In genomic region chr7:37837883-37838282, GRCm38 (mm10) we compare ENCODE assay signal across 22 mouse cellular contexts.
DNase-seq lines count a peak whose midpoint lies in the region; ATAC-seq and TF ChIP-seq lines count a peak whose summit lies in the region.
"Had no signal": no experiment of that assay in that cellular context is flagged by ENCODE, and none has a peak within 500 bp of the region (broad histone marks: within the 10 kb centered on the region; RNA-seq: fewer than 3 reads in every experiment).

No protein-coding gene starts in this region.

- no peaks in the 10 kb centered on the region for H3K9me3 ChIP-seq in lung, postnatal 0 days (ENCODE audit: low read length)
- no peaks in the 10 kb centered on the region for H3K9me3 ChIP-seq in heart, embryonic 12.5 days (replicated peaks)
- no peaks in the 10 kb centered on the region for H3K9me3 ChIP-seq in midbrain, embryonic 11.5 days (ENCODE audit: control insufficient read depth, low read length)
- H3K9me3 ChIP-seq: embryonic facial prominence, embryonic 12.5 days; limb, embryonic 13.5 days; midbrain, embryonic 13.5 days had no signal

- H3K9ac ChIP-seq in lung, postnatal 0 days (replicated peaks; ENCODE audit: low read depth) = no peak overlapping the region
- no peak overlapping the region for H3K9ac ChIP-seq in heart, embryonic 12.5 days
- no peak overlapping the region for H3K9ac ChIP-seq in midbrain, embryonic 11.5 days (ENCODE audit: low read length)
- H3K9ac ChIP-seq: embryonic facial prominence, embryonic 12.5 days; limb, embryonic 13.5 days; liver, embryonic 14.5 days; midbrain, embryonic 13.5 days had no signal

- DNase-seq in lung, postnatal 0 days (ENCODE audit: low spot score) = peak; percentile 9
- no peak for DNase-seq in lung, postnatal 4 days
- DNase-seq in heart, adult 18-20 months = peak; percentile 30 to 36
- peak; percentile 13 for DNase-seq in skeletal muscle tissue, adult 2 months (ENCODE audit: low read depth, low spot score)
- no peak for DNase-seq in gastrocnemius, postnatal 25 days
- DNase-seq in midbrain, embryonic 11.5 days (ENCODE audit: low spot score, missing footprints) = no peak
- DNase-seq: adrenal gland, adult 8-10 months; cerebellum, adult 18-20 months; gastrocnemius, postnatal 36 days; kidney, adult 8-10 months; kidney, postnatal 36 days; layer of hippocampus, adult 9-11 months; lung, postnatal 14 days; retina, postnatal 1 day had no signal

- ATAC-seq in lung, postnatal 0 days = peak; percentile 52
- peak; percentile 59; the same call in 1 of the 2 replicates for ATAC-seq in heart, embryonic 12.5 days (ENCODE audit: insufficient number of reproducible peaks, low FRiP score)
- ATAC-seq in midbrain, embryonic 11.5 days (ENCODE audit: low FRiP score) = no peak
- ATAC-seq: CD4-positive, CD25-positive, alpha-beta regulatory T cell, adult 4 months; inflammation-experienced regulatory T-cells, adult 6 months; midbrain, embryonic 13.5 days had no signal

- H3K27ac ChIP-seq in lung, postnatal 0 days (ENCODE audit: low read length) = no peak overlapping the region
- H3K27ac ChIP-seq in heart, embryonic 12.5 days (ENCODE audit: poor library complexity, severe bottlenecking) = peak overlapping the region; percentile 80
- no peak overlapping the region for H3K27ac ChIP-seq in midbrain, embryonic 11.5 days (ENCODE audit: low read depth, low read length)
- H3K27ac ChIP-seq: embryonic facial prominence, embryonic 12.5 days; limb, embryonic 13.5 days; liver, embryonic 14.5 days; midbrain, embryonic 13.5 days had no signal

- H3K36me3 ChIP-seq in lung, postnatal 0 days (ENCODE audit: insufficient read depth, low read length) = no peaks in the 10 kb centered on the region
- H3K36me3 ChIP-seq in heart, embryonic 12.5 days = no peaks in the 10 kb centered on the region
- no peaks in the 10 kb centered on the region for H3K36me3 ChIP-seq in midbrain, embryonic 11.5 days (ENCODE audit: control insufficient read depth, insufficient read depth, low read length)
- H3K36me3 ChIP-seq: embryonic facial prominence, embryonic 12.5 days; G1E; limb, embryonic 13.5 days; midbrain, embryonic 13.5 days had no signal

- no peaks in the 10 kb centered on the region for H3K27me3 ChIP-seq in lung, postnatal 0 days (replicated peaks; ENCODE audit: insufficient read depth, low read length)
- no peaks in the 10 kb centered on the region for H3K27me3 ChIP-seq in heart, embryonic 12.5 days (replicated peaks)
- H3K27me3 ChIP-seq in midbrain, embryonic 11.5 days (ENCODE audit: control insufficient read depth, insufficient read depth, low read length) = no peaks in the 10 kb centered on the region
- H3K27me3 ChIP-seq: embryonic facial prominence, embryonic 12.5 days; limb, embryonic 13.5 days had no signal

- 63% methylated on average over 5 of the region's 5 CpGs for WGBS in lung, postnatal 0 days
- WGBS in heart, embryonic 12.5 days = 46% methylated on average over 5 of the region's 5 CpGs
- WGBS in midbrain, embryonic 11.5 days = 91% methylated on average over 5 of the region's 5 CpGs

- no peak for TF ChIP-seq CTCF in lung, postnatal 0 days (IDR thresholded peaks at IDR 0.05)

- no peaks in the 10 kb centered on the region for H3K4me1 ChIP-seq in lung, postnatal 0 days (ENCODE audit: insufficient read depth, low read depth, low read length)
- H3K4me1 ChIP-seq in heart, embryonic 12.5 days (replicated peaks) = peaks cover 34% of the 10 kb centered on the region
- H3K4me1 ChIP-seq in midbrain, embryonic 11.5 days (ENCODE audit: control insufficient read depth, insufficient read depth, low read length) = peaks cover 11% of the 10 kb centered on the region

- no peak overlapping the region for H3K4me3 ChIP-seq in lung, postnatal 0 days (ENCODE audit: low read depth, low read length)
- H3K4me3 ChIP-seq in heart, embryonic 12.5 days = no peak overlapping the region
- H3K4me3 ChIP-seq in midbrain, embryonic 11.5 days (ENCODE audit: low read depth, low read length) = no peak overlapping the region
- H3K4me3 ChIP-seq: embryonic facial prominence, embryonic 12.5 days; limb, embryonic 13.5 days; midbrain, embryonic 13.5 days had no signal

- no peak for TF ChIP-seq EP300 in lung, postnatal 0 days (IDR thresholded peaks at IDR 0.05)

- no peak overlapping the region for H3K4me2 ChIP-seq in lung, postnatal 0 days (replicated peaks; ENCODE audit: low read depth, low read length)
- no peak overlapping the region for H3K4me2 ChIP-seq in heart, embryonic 12.5 days
- H3K4me2 ChIP-seq in midbrain, embryonic 11.5 days = no peak overlapping the region
- H3K4me2 ChIP-seq: embryonic facial prominence, embryonic 12.5 days; limb, embryonic 13.5 days; midbrain, embryonic 13.5 days had no signal

Comparison
In these comparisons a context has a peak if more than half of its experiments do, and no peak if none do; other contexts are left out.
1. DNase-seq: peak in lung, postnatal 0 days (single experiment), heart, adult 18-20 months (2 of 2) and skeletal muscle tissue, adult 2 months (single experiment); none in lung, postnatal 4 days (0 of 2), gastrocnemius, postnatal 25 days (single experiment) and midbrain, embryonic 11.5 days (single experiment).